Mouse (Mus musculus): Measurements from ENCODE around the gene Igfbp5.

Gene Igfbp5

GRCm38 (mm10) chr1:72869275-72869674 is 5.4 kb downstream of the Igfbp5 start:
- no peak for DNase-seq (ENCODE audit: low spot score)

DNA sequence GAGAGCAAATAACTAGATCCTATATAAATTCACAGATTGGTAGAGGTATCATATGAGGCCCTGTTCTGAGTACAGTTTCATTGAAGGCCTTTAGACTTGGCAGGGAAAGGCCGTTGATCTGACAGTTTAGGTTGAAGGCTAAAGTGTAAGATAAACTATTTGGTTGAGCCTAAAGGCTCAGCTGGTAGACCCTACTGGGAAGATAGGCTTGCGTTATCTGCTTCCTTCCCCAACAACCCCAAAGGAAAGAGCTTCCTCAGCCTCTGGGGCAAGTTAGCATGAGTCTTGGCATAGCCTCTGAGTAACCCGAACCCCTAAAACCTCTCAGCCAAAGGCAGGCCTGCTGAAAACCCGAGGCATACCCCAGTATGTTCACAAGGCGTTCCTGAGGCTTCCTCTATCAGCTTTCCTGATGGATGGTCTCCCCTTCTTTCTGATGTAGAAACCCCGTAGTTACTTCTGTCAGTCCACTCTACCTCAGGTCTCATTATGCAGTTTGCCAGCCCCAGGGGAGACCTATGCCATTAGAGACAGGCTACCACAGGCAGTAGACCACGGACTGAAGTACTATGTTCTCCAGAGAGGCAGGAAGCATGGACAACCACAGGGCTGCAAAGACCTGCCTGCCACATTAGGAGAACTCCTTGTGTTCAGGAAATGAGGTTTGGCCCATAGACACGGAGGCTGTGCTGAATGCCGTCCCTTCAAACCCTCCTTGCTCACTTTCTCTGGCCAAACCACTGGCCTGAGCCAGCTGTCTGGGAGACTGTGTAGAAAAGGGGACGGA is 6.1 kb downstream of the Igfbp5 start:
- DNase-seq (ENCODE audit: low spot score), result no peak

GRCm38 (mm10) chr1:72867346-72867745 is 7.3 kb downstream of the Igfbp5 start:
- DNase-seq (ENCODE audit: low spot score), result no peak

- DNase-seq (ENCODE audit: low spot score), result no peak
Measured at GRCm38 (mm10) chr1:72866417-72866816, 8.3 kb downstream of the Igfbp5 start.

- no peak for DNase-seq (ENCODE audit: low spot score)
Measured at GRCm38 (mm10) chr1:72865900-72866299, 8.8 kb downstream of the Igfbp5 start.

DNA sequence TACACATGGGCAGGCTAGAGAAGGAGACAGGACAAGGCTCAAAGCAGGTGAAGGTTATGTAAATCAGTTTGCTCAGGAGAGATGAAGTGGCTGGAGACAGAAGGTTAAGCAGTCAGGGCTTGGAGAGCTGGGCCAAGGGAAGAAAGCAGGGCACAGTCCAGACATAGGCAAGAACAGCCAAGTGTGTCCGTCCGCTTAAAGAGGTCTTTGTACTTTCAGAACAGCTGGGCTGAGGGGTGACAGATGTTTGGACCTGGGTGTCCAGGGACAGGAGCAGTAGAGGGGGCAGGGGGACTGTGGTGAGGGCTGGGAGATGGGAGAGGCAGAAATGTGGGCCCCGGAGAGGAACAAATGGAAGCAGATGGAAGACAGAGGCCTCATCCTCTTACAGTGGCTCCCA is 10.4 kb downstream of the Igfbp5 start:
- no peak for DNase-seq (ENCODE audit: low spot score)

GRCm38 (mm10) chr1:72863692-72864091 is 11.0 kb downstream of the Igfbp5 start:
- DNase-seq (ENCODE audit: low spot score), result no peak

GRCm38 (mm10) chr1:72862248-72862647 is 12.4 kb downstream of the Igfbp5 start:
- DNase-seq (ENCODE audit: low spot score), result no peak

DNA sequence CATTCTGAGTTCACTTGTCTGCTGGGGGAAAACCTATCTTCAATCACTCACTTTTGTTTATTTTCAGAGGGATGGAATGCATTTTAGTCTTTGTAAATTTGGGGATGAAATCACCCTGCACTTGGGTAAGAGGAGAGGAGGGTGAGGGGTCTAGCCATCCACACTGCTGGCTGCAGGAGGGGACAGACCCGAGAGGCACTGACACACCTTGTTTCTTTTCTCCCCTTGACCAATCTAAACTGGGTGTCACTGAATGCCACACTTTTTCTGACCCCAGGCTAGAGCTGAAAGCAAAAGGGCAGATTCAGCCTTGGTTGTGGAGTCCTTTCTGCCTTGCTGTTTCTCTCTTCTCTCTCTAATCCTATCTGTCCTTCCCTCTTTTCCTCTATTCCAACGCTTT is 13.0 kb downstream of the Igfbp5 start:
- no peak for DNase-seq (ENCODE audit: low spot score)

GRCm38 (mm10) chr1:72860502-72860901 is 14.2 kb downstream of the Igfbp5 start:
- DNase-seq (ENCODE audit: low spot score), result no peak

GRCm38 (mm10) chr1:72859963-72860362 is 14.7 kb downstream of the Igfbp5 start:
- DNase-seq (ENCODE audit: low spot score), result no peak

DNA sequence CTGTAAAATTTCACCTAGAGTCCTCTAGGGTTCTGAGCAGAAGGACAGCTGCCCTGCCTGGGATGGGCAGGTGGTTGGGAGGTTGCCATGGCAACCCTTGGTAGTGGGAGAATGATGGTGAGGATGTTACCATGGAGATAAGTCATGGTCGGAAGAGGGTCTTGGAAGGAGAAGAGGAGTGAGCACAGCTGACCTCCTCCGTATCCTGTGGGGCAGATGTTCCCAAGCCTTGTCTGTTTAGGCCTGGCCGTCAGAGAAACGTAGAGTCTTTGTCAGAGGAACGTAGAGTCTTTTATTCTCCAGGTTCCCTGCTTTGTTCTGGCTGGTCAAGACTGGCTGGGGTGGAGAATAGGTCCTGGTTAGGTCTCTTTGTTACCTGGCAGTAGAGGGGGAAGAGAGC is 15.8 kb downstream of the Igfbp5 start:
- no peak for DNase-seq (ENCODE audit: low spot score)

DNA sequence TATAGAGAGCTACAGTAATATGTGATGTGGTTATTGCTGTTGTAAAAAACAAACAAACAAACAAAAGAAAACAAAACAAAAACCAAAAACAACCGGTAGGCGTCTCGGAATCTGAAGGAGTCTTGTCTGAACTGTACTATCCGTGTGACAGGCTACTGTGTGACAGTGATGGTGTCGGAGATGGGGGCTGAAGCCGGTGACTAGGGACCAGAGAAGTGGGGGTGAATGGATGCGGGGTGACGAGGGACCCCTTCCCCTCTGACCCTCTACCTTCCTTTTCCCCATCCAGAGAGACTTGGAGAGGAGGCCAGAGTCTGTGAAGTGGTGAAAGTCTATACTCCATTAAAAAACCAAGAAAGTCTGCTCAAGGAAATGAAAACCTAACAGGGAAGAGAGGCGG is 16.4 kb downstream of the Igfbp5 start:
- DNase-seq (ENCODE audit: low spot score), result no peak

- no peak for DNase-seq (ENCODE audit: low spot score)
Measured at GRCm38 (mm10) chr1:72857631-72858030, 17.1 kb downstream of the Igfbp5 start.

DNA sequence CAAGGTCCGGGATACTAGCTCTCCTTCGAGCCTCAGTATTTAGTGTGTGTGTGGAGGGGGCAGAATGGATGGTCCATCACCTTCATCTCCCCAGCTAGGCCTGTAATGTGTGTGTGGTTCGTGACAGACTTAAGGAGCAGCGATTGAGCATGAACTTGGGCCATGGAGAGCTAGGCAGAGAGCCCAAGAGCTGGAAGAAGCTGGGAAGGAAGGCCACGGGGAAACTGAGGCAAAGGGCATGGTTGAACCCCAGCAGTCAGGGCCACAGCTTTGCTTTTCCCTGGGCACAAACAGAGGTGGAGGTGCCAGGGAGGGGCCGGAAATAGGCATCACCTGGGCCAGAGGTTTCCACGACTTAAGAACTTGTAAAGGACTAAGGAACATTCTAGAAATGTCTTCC is 17.5 kb downstream of the Igfbp5 start:
- DNase-seq (ENCODE audit: low spot score), result no peak

DNA sequence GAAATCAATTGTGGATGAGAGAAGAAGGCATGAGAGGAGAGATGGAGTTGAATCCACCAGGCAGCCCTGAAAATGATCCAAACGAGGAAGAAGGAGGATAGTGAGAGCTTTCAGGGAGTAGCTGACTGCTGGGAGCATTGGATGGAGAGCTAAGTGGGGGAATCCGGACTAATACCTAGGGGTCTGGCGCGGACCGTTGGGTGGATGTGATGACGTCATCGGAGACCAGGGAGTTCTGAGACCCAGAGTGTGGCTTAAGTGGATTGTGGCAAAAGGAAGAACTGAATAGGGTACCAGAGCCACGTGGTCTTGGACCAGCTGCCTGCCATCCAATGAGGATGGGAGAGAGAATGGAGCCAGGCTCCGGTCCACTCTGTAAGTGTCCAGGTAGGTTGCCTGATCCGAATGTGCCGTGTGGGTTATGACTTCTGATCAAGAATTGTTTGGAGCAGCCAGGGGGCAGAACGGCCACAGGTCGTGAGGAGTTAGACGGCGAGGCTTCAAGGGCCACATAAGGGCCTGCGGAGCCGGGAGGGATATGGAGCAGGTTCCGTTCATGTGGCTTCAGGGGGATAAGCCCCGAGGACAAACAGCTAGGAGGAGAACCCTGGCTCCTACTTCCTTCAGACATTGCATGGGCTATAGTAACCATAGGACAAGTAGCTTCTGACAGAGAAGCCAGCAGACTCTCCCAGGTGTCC is 18.3 kb downstream of the Igfbp5 start:
- DNase-seq (ENCODE audit: low spot score), result no peak

- DNase-seq (ENCODE audit: low spot score), result no peak
Measured at GRCm38 (mm10) chr1:72855729-72856128, 19.0 kb downstream of the Igfbp5 start.

DNA sequence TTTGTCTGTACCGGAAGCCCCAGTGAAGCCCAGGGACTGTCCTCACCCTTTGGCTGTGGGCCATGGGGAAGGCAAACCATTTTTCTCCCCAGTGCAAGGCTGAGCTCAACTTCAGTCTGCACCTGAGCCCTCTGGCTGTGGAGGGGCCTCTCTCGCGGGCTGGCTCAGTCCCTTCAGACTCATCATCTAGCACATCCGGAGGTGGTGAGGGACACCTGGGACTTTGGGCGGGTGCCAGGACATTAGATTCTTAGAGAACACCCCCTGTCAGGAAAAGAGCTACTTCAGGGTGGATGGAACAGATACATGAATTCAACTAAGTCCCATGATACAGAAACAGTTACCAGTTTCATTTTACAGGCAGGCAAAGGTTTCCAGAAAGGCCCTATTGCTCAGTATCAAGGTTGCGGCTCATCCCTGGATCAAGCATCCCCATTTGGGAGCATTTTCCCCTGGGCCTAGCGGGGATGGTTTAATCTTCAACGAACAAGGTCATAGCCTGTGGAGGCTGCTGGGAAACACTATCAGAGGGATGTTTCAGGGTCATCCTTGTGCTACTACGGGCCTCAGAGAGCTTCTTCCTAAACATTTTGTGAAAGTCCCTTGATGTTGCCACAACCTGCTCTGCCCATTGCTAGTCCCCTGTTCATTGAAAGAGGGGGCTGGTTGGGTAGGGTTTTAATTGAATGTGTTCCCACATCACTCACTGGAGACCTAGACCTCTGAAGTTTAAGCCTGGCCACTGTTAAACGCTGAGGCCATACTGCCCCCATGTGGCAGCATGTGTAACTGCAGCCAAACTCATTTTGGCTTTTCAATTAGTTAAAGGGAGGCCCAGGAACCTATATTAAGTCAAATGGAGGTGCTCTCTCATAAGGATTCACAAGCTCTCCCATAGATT is 20.1 kb downstream of the Igfbp5 start:
- DNase-seq (ENCODE audit: low spot score), result no peak

DNA sequence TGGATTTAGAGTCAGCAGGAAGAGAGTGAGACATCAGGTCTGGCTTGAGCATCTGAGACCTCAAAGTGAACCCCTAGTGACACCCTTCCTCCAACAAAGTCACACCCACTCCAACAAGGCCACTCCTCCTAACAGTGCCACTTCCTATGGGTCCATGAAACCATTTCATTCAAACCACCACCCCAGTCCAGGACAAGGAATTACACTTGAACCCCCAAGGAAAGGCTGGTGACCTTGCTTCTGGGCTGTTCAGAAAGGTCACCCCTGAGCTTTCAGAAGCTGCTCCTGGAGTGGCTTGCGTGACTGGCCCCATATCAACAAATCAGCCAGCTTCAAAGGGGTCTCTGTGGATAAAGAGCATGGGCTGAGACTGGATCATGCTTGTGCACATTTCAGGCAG is 20.9 kb downstream of the Igfbp5 start:
- DNase-seq (ENCODE audit: low spot score), result no peak

- DNase-seq (ENCODE audit: low spot score), result no peak
Measured at GRCm38 (mm10) chr1:72849037-72849436, 25.6 kb downstream of the Igfbp5 start.

DNA sequence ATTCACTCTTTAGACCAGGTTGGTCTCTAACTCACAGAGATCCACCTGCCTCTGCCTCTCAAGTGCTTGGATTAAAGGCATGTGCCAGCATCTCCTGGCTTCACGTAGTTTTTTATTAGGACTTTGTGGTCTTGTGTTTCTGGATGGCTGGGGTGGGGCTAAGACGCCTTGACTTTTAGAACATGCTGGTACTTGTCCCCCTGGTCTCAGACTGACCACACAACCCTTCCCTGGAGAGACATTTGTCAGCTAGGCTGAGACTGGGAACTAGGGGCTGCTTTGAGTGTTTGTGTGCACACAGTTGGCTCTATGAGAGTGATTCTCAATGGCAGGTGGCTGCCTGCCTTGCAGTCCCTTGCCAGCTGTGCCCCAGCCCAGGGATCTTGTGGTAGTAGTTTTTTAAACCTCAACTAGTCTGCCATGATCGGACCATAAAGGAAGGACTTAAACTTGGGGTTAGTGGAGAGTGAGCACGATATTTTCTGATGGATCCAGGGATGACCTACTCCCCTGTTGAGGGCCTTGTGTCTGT is 26.8 kb downstream of the Igfbp5 start:
- no peak for DNase-seq (ENCODE audit: low spot score)

GRCm38 (mm10) chr1:72844675-72845074 is 30.0 kb downstream of the Igfbp5 start:
- DNase-seq (ENCODE audit: low spot score), result no peak
